Mouse (Mus musculus): ENCODE measurements around the gene Taok3. TPM values are rescaled to one million over a fixed set of nuclear protein-coding genes. Genes with fewer than 3 reads are reported as not detected.

Taok3 gene
- polyA plus RNA-seq, 1 experiment from 2014 or later, result 16.3 TPM

GRCm38 (mm10) chr5:117134066-117134888 lies 14.3 kb downstream of the Taok3 start:
- 61% methylated on average over 19 of the region's 19 CpGs for WGBS
- no peak overlapping the region for H3K4me2 ChIP-seq (replicated peaks; ENCODE audit: low read depth, low read length)
- ATAC-seq (ENCODE audit: low FRiP score, low TSS enrichment), result no peak

GRCm38 (mm10) chr5:117134889-117135456 lies 15.0 kb downstream of the Taok3 start:
- peaks cover 13% of the 10 kb centered on the region for H3K4me1 ChIP-seq (ENCODE audit: control insufficient read depth, insufficient read depth, low read length)
- no peak overlapping the region for H3K9ac ChIP-seq (ENCODE audit: low read depth, low read length)
- H3K4me2 ChIP-seq (replicated peaks; ENCODE audit: low read depth, low read length), result peak overlapping the region; percentile 23; the same call in 1 of the 2 replicates

More at GRCm38 (mm10) chr5:117134066-117134888, 14.3 kb downstream of the Taok3 start:
- Histone ChIP-seq H3K9me3 (ENCODE audit: control insufficient read depth, low read length) (no peaks in the 10 kb centered on the region), H3K27ac (ENCODE audit: low read depth, low read length) (peak overlapping the region; percentile 53; the same call in 1 of the 2 replicates), H3K9ac (ENCODE audit: low read depth, low read length) (no peak overlapping the region), H3K4me3 (ENCODE audit: low read length) (no peak overlapping the region), H3K4me1 (ENCODE audit: control insufficient read depth, insufficient read depth, low read length) (peaks cover 13% of the 10 kb centered on the region), H3K27me3 (ENCODE audit: control insufficient read depth, insufficient read depth, low read length) (no peaks in the 10 kb centered on the region), H3K36me3 (ENCODE audit: control insufficient read depth, insufficient read depth, low read length) (no peaks in the 10 kb centered on the region)

GRCm38 (mm10) chr5:117135869-117136268 lies 15.9 kb downstream of the Taok3 start:
- Histone ChIP-seq H3K4me1 (ENCODE audit: control insufficient read depth, insufficient read depth, low read length) (peaks cover 13% of the 10 kb centered on the region), H3K4me3 (ENCODE audit: low read length) (no peak overlapping the region), H3K4me2 (replicated peaks; ENCODE audit: low read depth, low read length) (peak overlapping the region; percentile 23), H3K9ac (ENCODE audit: low read depth, low read length) (no peak overlapping the region), H3K27ac (ENCODE audit: low read depth, low read length) (peak overlapping the region; percentile 59; the same call in 1 of the 2 replicates), H3K27me3 (ENCODE audit: control insufficient read depth, insufficient read depth, low read length) (no peaks in the 10 kb centered on the region), H3K9me3 (ENCODE audit: control insufficient read depth, low read length) (no peaks in the 10 kb centered on the region), H3K36me3 (ENCODE audit: control insufficient read depth, insufficient read depth, low read length) (no peaks in the 10 kb centered on the region)
- WGBS, result 3% methylated on average over 9 of the region's 9 CpGs
- ATAC-seq (ENCODE audit: low FRiP score, low TSS enrichment), result peak; percentile 85

More at GRCm38 (mm10) chr5:117134889-117135456, 15.0 kb downstream of the Taok3 start:
- no peak overlapping the region for H3K4me3 ChIP-seq (ENCODE audit: low read length)
- no peaks in the 10 kb centered on the region for H3K9me3 ChIP-seq (ENCODE audit: control insufficient read depth, low read length)
- 39% methylated on average over 3 of the region's 3 CpGs for WGBS
- H3K36me3 ChIP-seq (ENCODE audit: control insufficient read depth, insufficient read depth, low read length), result no peaks in the 10 kb centered on the region
- no peaks in the 10 kb centered on the region for H3K27me3 ChIP-seq (ENCODE audit: control insufficient read depth, insufficient read depth, low read length)
- H3K27ac ChIP-seq (ENCODE audit: low read depth, low read length), result peak overlapping the region; percentile 59; the same call in 1 of the 2 replicates
- ATAC-seq (ENCODE audit: low FRiP score, low TSS enrichment), result 0 out of 2 replicates have a peak, but pooled peaks have one; percentile 11

GRCm38 (mm10) chr5:117136570-117136969 lies 16.6 kb downstream of the Taok3 start:
- Histone ChIP-seq H3K9me3 (ENCODE audit: control insufficient read depth, low read length) (no peaks in the 10 kb centered on the region), H3K36me3 (ENCODE audit: control insufficient read depth, insufficient read depth, low read length) (no peaks in the 10 kb centered on the region), H3K27me3 (ENCODE audit: control insufficient read depth, insufficient read depth, low read length) (no peaks in the 10 kb centered on the region), H3K4me2 (replicated peaks; ENCODE audit: low read depth, low read length) (no peak overlapping the region), H3K9ac (ENCODE audit: low read depth, low read length) (no peak overlapping the region), H3K4me1 (ENCODE audit: control insufficient read depth, insufficient read depth, low read length) (peaks cover 13% of the 10 kb centered on the region), H3K4me3 (ENCODE audit: low read length) (no peak overlapping the region), H3K27ac (ENCODE audit: low read depth, low read length) (no peak overlapping the region)
- 81% methylated on average over 5 of the region's 5 CpGs for WGBS
- no peak for ATAC-seq (ENCODE audit: low FRiP score, low TSS enrichment)

- Histone ChIP-seq H3K4me3 (ENCODE audit: low read length) (no peak overlapping the region), H3K27me3 (ENCODE audit: control insufficient read depth, insufficient read depth, low read length) (no peaks in the 10 kb centered on the region), H3K27ac (ENCODE audit: low read depth, low read length) (no peak overlapping the region; the same call in 1 of the 2 replicates), H3K9ac (ENCODE audit: low read depth, low read length) (no peak overlapping the region), H3K36me3 (ENCODE audit: control insufficient read depth, insufficient read depth, low read length) (no peaks in the 10 kb centered on the region), H3K4me1 (ENCODE audit: control insufficient read depth, insufficient read depth, low read length) (peaks cover 13% of the 10 kb centered on the region), H3K9me3 (ENCODE audit: control insufficient read depth, low read length) (no peaks in the 10 kb centered on the region), H3K4me2 (replicated peaks; ENCODE audit: low read depth, low read length) (0 out of 2 replicates have a peak overlapping the region, but pooled peaks have one; percentile 8)
- 39% methylated on average over 10 of the region's 10 CpGs for WGBS
- ATAC-seq (ENCODE audit: low FRiP score, low TSS enrichment), result no peak
These were observed 17.1 kb downstream of the Taok3 start for GRCm38 (mm10) chr5:117137011-117137410.

- Histone ChIP-seq H3K36me3 (ENCODE audit: control insufficient read depth, insufficient read depth, low read length) (no peaks in the 10 kb centered on the region), H3K27ac (ENCODE audit: low read depth, low read length) (no peak overlapping the region), H3K9me3 (ENCODE audit: control insufficient read depth, low read length) (no peaks in the 10 kb centered on the region), H3K9ac (ENCODE audit: low read depth, low read length) (no peak overlapping the region), H3K27me3 (ENCODE audit: control insufficient read depth, insufficient read depth, low read length) (no peaks in the 10 kb centered on the region), H3K4me2 (replicated peaks; ENCODE audit: low read depth, low read length) (no peak overlapping the region), H3K4me3 (ENCODE audit: low read length) (no peak overlapping the region), H3K4me1 (ENCODE audit: control insufficient read depth, insufficient read depth, low read length) (peaks cover 13% of the 10 kb centered on the region)
- WGBS, result 68% methylated on average over 8 of the region's 8 CpGs
- no peak for ATAC-seq (ENCODE audit: low FRiP score, low TSS enrichment)
These were observed 17.7 kb downstream of the Taok3 start for GRCm38 (mm10) chr5:117137594-117137993.

GRCm38 (mm10) chr5:117138295-117138988 lies 18.5 kb downstream of the Taok3 start:
- ATAC-seq (ENCODE audit: low FRiP score, low TSS enrichment), result no peak
- H3K4me2 ChIP-seq (replicated peaks; ENCODE audit: low read depth, low read length), result no peak overlapping the region
- H3K27me3 ChIP-seq (ENCODE audit: control insufficient read depth, insufficient read depth, low read length), result no peaks in the 10 kb centered on the region

GRCm38 (mm10) chr5:117139822-117140221 lies 19.9 kb downstream of the Taok3 start:
- H3K27ac ChIP-seq (ENCODE audit: low read depth, low read length), result no peak overlapping the region
- no peak overlapping the region for H3K4me3 ChIP-seq (ENCODE audit: low read length)
- WGBS, result 74% methylated on average over 8 of the region's 8 CpGs
- H3K9me3 ChIP-seq (ENCODE audit: control insufficient read depth, low read length), result no peaks in the 10 kb centered on the region
- H3K4me1 ChIP-seq (ENCODE audit: control insufficient read depth, insufficient read depth, low read length), result peaks cover 13% of the 10 kb centered on the region
- H3K9ac ChIP-seq (ENCODE audit: low read depth, low read length), result no peak overlapping the region
- H3K27me3 ChIP-seq (ENCODE audit: control insufficient read depth, insufficient read depth, low read length), result no peaks in the 10 kb centered on the region
- ATAC-seq (ENCODE audit: low FRiP score, low TSS enrichment), result no peak
- no peak overlapping the region for H3K4me2 ChIP-seq (replicated peaks; ENCODE audit: low read depth, low read length)
- no peaks in the 10 kb centered on the region for H3K36me3 ChIP-seq (ENCODE audit: control insufficient read depth, insufficient read depth, low read length)

More at GRCm38 (mm10) chr5:117138295-117138988, 18.5 kb downstream of the Taok3 start:
- Histone ChIP-seq H3K9ac (ENCODE audit: low read depth, low read length) (no peak overlapping the region), H3K4me3 (ENCODE audit: low read length) (no peak overlapping the region), H3K4me1 (ENCODE audit: control insufficient read depth, insufficient read depth, low read length) (peaks cover 13% of the 10 kb centered on the region), H3K27ac (ENCODE audit: low read depth, low read length) (no peak overlapping the region), H3K9me3 (ENCODE audit: control insufficient read depth, low read length) (no peaks in the 10 kb centered on the region), H3K36me3 (ENCODE audit: control insufficient read depth, insufficient read depth, low read length) (no peaks in the 10 kb centered on the region)
- WGBS, result 67% methylated on average over 11 of the region's 11 CpGs
